Mouse (Mus musculus) liver, postnatal 0 days (tissue): ENCODE data around the gene 1600014C10Rik.

Experiments used
- CTCF ChIP-seq: sonication (generic); IDR thresholded peaks from 2 replicates; pipeline ENCODE4 v1.5.1; 2016; ENCODE audit warnings: antibody characterized with exemption, low read depth
- EP300 ChIP-seq: IDR thresholded peaks from 2 replicates; pipeline ENCODE4 v1.6.1; 2016; ENCODE audit warnings: antibody characterized with exemption, low read depth, mild to moderate bottlenecking

GRCm38 (mm10) chr7:38212651-38213062 lies 29.6 kb downstream of the 1600014C10Rik start:
- TF ChIP-seq EP300 (no peak), CTCF (no peak)
